Mouse (Mus musculus) G1E (cell line): ENCODE data around the gene Dcp1b.

Experiments used
- CTCF ChIP-seq: IDR thresholded peaks from 2 replicates; pipeline ENCODE4 v1.5.1; 2012; ENCODE audit warnings: low read depth, low read length, inconsistent platforms, mixed read lengths
- GATA1 ChIP-seq: IDR thresholded peaks from 2 replicates; pipeline ENCODE4 v1.6.1; 2012; ENCODE audit warnings: borderline replicate concordance, low read length, inconsistent platforms, mixed read lengths
- GATA2 ChIP-seq: IDR thresholded peaks from 2 replicates; pipeline ENCODE4 v1.6.1; 2012; ENCODE audit warnings: low read depth, low read length, inconsistent platforms, borderline replicate concordance
- POLR2AphosphoS5 ChIP-seq: IDR thresholded peaks from 2 replicates; pipeline ENCODE4 v1.6.1; 2012; ENCODE audit warnings: low read depth, low read length, inconsistent platforms; ENCODE audit not compliant: insufficient replicate concordance
- TAL1 ChIP-seq: conservative IDR thresholded peaks from 2 replicates; pipeline ENCODE4 v1.6.1; 2012; ENCODE audit warnings: low read depth, low read length, inconsistent platforms, mixed read lengths

DNA sequence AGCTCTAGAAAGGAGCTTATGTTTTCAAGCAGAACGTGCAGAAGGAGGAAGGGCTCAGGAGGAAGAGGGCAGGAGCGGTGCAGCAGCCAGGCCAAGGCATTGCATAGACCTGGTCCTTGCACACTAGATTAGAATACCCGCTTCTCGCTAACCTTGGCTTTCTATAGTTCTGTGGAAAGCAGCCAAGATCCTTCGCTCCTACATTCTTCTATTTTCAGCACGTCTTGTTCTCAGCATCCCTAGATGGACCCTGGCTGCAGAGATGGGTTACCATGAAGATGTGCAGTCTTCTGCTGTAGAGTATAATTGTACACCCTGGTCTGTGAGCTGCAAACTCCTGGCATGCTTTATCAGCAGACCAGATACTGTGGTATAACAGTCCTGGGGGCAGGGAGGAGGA lies 39.1 kb downstream of the Dcp1b start:
- no peak for TF ChIP-seq GATA2
- no peak for TF ChIP-seq GATA1
- TF ChIP-seq CTCF = no peak
- no peak for TF ChIP-seq TAL1
- no peak for TF ChIP-seq POLR2AphosphoS5
